Mouse (Mus musculus): ENCODE measurements at regions not wholly inside any gene's neighbourhood (a gene's known extent, or its start where the extent isn't known, plus 50 kb on each side); places are given as distances from the start of the nearest gene placed in this dataset.

GRCm38 (mm10) chr9:30021981-30022380 is 59.0 kb upstream of the Ntm start:
- DNase-seq (ENCODE audit: low spot score in 2 of 2) = no peak

- no peak for DNase-seq (ENCODE audit: low spot score in 2 of 2)
These were observed 62.3 kb upstream of the Ntm start for GRCm38 (mm10) chr9:30025275-30025674.

- no peak for DNase-seq (ENCODE audit: low spot score in 2 of 2)
These were observed 64.0 kb upstream of the Ntm start for GRCm38 (mm10) chr9:30026939-30027338.

- no peak for DNase-seq (ENCODE audit: low spot score in 2 of 2)
These were observed 77.5 kb upstream of the Ntm start for GRCm38 (mm10) chr9:30040396-30040795.

- no peak for DNase-seq (ENCODE audit: low spot score in 2 of 2)
These were observed 101.6 kb upstream of the Ntm start for GRCm38 (mm10) chr9:30064551-30064950.

- no peak for DNase-seq (ENCODE audit: low spot score in 2 of 2)
These were observed 105.0 kb upstream of the Ntm start for GRCm38 (mm10) chr9:30067980-30068379.

- no peak for DNase-seq (ENCODE audit: low spot score in 2 of 2)
These were observed 112.3 kb upstream of the Ntm start for GRCm38 (mm10) chr9:30075233-30075632.

GRCm38 (mm10) chr9:30076006-30076405 is 113.1 kb upstream of the Ntm start:
- no peak for DNase-seq (ENCODE audit: low spot score in 2 of 2)

GRCm38 (mm10) chr9:30076482-30076881 is 113.5 kb upstream of the Ntm start:
- no peak for DNase-seq (ENCODE audit: low spot score in 2 of 2)

GRCm38 (mm10) chr9:30101942-30102341 is 139.0 kb upstream of the Ntm start:
- no peak for DNase-seq (ENCODE audit: low spot score in 2 of 2)

- no peak for DNase-seq (ENCODE audit: low spot score in 2 of 2)
These were observed 159.4 kb upstream of the Ntm start for GRCm38 (mm10) chr9:30122371-30122770.

GRCm38 (mm10) chr9:30129151-30129550 is 166.2 kb upstream of the Ntm start:
- DNase-seq (ENCODE audit: low spot score in 2 of 2) = no peak

- DNase-seq (ENCODE audit: low spot score in 2 of 2) = no peak
These were observed 168.7 kb upstream of the Ntm start for GRCm38 (mm10) chr9:30131626-30132025.

- DNase-seq (ENCODE audit: low spot score in 2 of 2) = no peak
These were observed 171.4 kb upstream of the Ntm start for GRCm38 (mm10) chr9:30134303-30134702.

GRCm38 (mm10) chr9:30137611-30138287 is 174.8 kb upstream of the Ntm start:
- peak in 1 of 2 experiments; percentile 1 for DNase-seq (ENCODE audit: low spot score in 2 of 2)

GRCm38 (mm10) chr9:30140188-30140587 is 177.2 kb upstream of the Ntm start:
- peak; percentile 1 to 18 for DNase-seq (ENCODE audit: low spot score in 2 of 2)

GRCm38 (mm10) chr9:30141186-30141585 is 178.2 kb upstream of the Ntm start:
- no peak for DNase-seq (ENCODE audit: low spot score in 2 of 2)

- no peak for DNase-seq (ENCODE audit: low spot score in 2 of 2)
These were observed 180.0 kb upstream of the Ntm start for GRCm38 (mm10) chr9:30142806-30143458.

GRCm38 (mm10) chr9:30149481-30150468 is 186.8 kb upstream of the Ntm start:
- DNase-seq (ENCODE audit: low spot score in 2 of 2) = no peak

GRCm38 (mm10) chr9:30151173-30151572 is 188.2 kb upstream of the Ntm start:
- DNase-seq (ENCODE audit: low spot score in 2 of 2) = no peak

- DNase-seq (ENCODE audit: low spot score in 2 of 2) = no peak
These were observed 203.4 kb upstream of the Ntm start for GRCm38 (mm10) chr9:30166235-30166752.

GRCm38 (mm10) chr9:30167223-30167622 is 204.3 kb upstream of the Ntm start:
- DNase-seq (ENCODE audit: low spot score in 2 of 2) = no peak
